8 mouse cellular contexts compared by ENCODE assay signal in genomic region chr7:112535408-112535921, GRCm38 (mm10).
A peak's percentile ranks its signal among the peaks of the same experiment; 100 is the strongest.
DNase-seq lines count a peak whose midpoint lies in the region; ATAC-seq and TF ChIP-seq lines count a peak whose summit lies in the region.
"Had no signal": no experiment of that assay in that cellular context is flagged by ENCODE, and none has a peak within 500 bp of the region (broad histone marks: within the 10 kb centered on the region; RNA-seq: fewer than 3 reads in every experiment).

No protein-coding gene starts in this region.

- peak; percentile 73; the same call in 1 of the 2 replicates for ATAC-seq in embryonic facial prominence, embryonic 12.5 days (ENCODE audit: insufficient number of reproducible peaks, insufficient read depth, low FRiP score, low TSS enrichment)
- ATAC-seq in intestine, postnatal 0 days, result 0 out of 2 replicates have a peak, but pooled peaks have one; percentile 25
- peak; percentile 89 for ATAC-seq in lung, embryonic 16.5 days (ENCODE audit: low read depth)
- ATAC-seq in inflammation-experienced regulatory T-cells, adult 6 months, result no peak

- TF ChIP-seq CTCF in intestine, postnatal 0 days (IDR thresholded peaks at IDR 0.05; ENCODE audit: low read depth), result no peak

- H3K4me2 ChIP-seq in embryonic facial prominence, embryonic 12.5 days (replicated peaks), result peak overlapping the region; percentile 21
- H3K4me2 ChIP-seq in intestine, postnatal 0 days (replicated peaks; ENCODE audit: low read depth), result peak overlapping the region; percentile 37; the same call in 1 of the 2 replicates
- peak overlapping the region; percentile 41 for H3K4me2 ChIP-seq in lung, embryonic 16.5 days (ENCODE audit: low read depth, low read length)

- no peaks in the 10 kb centered on the region for H3K36me3 ChIP-seq in embryonic facial prominence, embryonic 12.5 days
- no peaks in the 10 kb centered on the region for H3K36me3 ChIP-seq in intestine, postnatal 0 days (ENCODE audit: control insufficient read depth, insufficient read depth)
- no peaks in the 10 kb centered on the region for H3K36me3 ChIP-seq in lung, embryonic 16.5 days (ENCODE audit: control insufficient read depth, insufficient read depth, low read length)

- DNase-seq in adipocyte (ENCODE audit: low spot score), result peak; percentile 18
- DNase-seq in heart, adult 18-20 months, result peak; percentile 65 to 74
- peak; percentile 60 for DNase-seq in retina, embryonic 14.5 days (ENCODE audit: low spot score)

- WGBS in embryonic facial prominence, embryonic 12.5 days, result 12% methylated on average over 16 of the region's 16 CpGs
- 18% methylated on average over 16 of the region's 16 CpGs for WGBS in intestine, postnatal 0 days
- 13% methylated on average over 16 of the region's 16 CpGs for WGBS in lung, embryonic 16.5 days

- H3K27me3 ChIP-seq in embryonic facial prominence, embryonic 12.5 days, result no peaks in the 10 kb centered on the region
- H3K27me3 ChIP-seq in intestine, postnatal 0 days (replicated peaks; ENCODE audit: control insufficient read depth, insufficient read depth, low read length), result no peaks in the 10 kb centered on the region
- H3K27me3 ChIP-seq in lung, embryonic 16.5 days (ENCODE audit: control insufficient read depth, insufficient read depth, low read depth, low read length), result no peaks in the 10 kb centered on the region
- H3K27me3 ChIP-seq: megakaryocyte, embryonic 14.5 days had no signal

- H3K9ac ChIP-seq in embryonic facial prominence, embryonic 12.5 days, result no peak overlapping the region
- H3K9ac ChIP-seq in intestine, postnatal 0 days (ENCODE audit: low read depth, low read length), result no peak overlapping the region
- H3K9ac ChIP-seq in lung, embryonic 16.5 days (ENCODE audit: low read length), result peak overlapping the region; percentile 62

- H3K4me1 ChIP-seq in embryonic facial prominence, embryonic 12.5 days, result peaks cover 23% of the 10 kb centered on the region
- H3K4me1 ChIP-seq in intestine, postnatal 0 days (replicated peaks; ENCODE audit: control insufficient read depth, insufficient read depth, low read length), result peaks cover 4% of the 10 kb centered on the region
- H3K4me1 ChIP-seq in lung, embryonic 16.5 days (replicated peaks; ENCODE audit: control insufficient read depth, insufficient read depth, low read length), result peaks cover 18% of the 10 kb centered on the region
- H3K4me1 ChIP-seq: megakaryocyte, embryonic 14.5 days had no signal

- H3K9me3 ChIP-seq in embryonic facial prominence, embryonic 12.5 days, result no peaks in the 10 kb centered on the region
- 0 out of 2 replicates have a peak, but pooled peaks cover 3% of the 10 kb centered on the region for H3K9me3 ChIP-seq in intestine, postnatal 0 days (ENCODE audit: control insufficient read depth)
- H3K9me3 ChIP-seq in lung, embryonic 16.5 days (ENCODE audit: control insufficient read depth, low read length), result no peaks in the 10 kb centered on the region

- peak overlapping the region; percentile 89 for H3K27ac ChIP-seq in embryonic facial prominence, embryonic 12.5 days
- peak overlapping the region; percentile 41; the same call in 1 of the 2 replicates for H3K27ac ChIP-seq in intestine, postnatal 0 days (ENCODE audit: low read depth, low read length)
- peak overlapping the region; percentile 89 for H3K27ac ChIP-seq in lung, embryonic 16.5 days (ENCODE audit: low read length)

- H3K4me3 ChIP-seq in embryonic facial prominence, embryonic 12.5 days, result no peak overlapping the region
- H3K4me3 ChIP-seq in intestine, postnatal 0 days (ENCODE audit: low read depth, low read length), result no peak overlapping the region
- H3K4me3 ChIP-seq in lung, embryonic 16.5 days (ENCODE audit: low read length), result peak overlapping the region; percentile 3; the same call in 1 of the 2 replicates
- H3K4me3 ChIP-seq: megakaryocyte, embryonic 14.5 days had no signal

Comparison
In these comparisons a context has a peak if more than half of its experiments do, and no peak if none do; other contexts are left out.
1. DNase-seq: peak in every context shown above with its lines; median percentile 70 in heart, adult 18-20 months; 60 in retina, embryonic 14.5 days; 18 in adipocyte.